Mouse (Mus musculus) liver, adult 2 months (tissue): ENCODE data around the gene Peg10.

Experiments used
- CTCF ChIP-seq: fragments of 200-500 bp; IDR thresholded peaks from 2 replicates; pipeline ENCODE4 v1.5.1; 2011; ENCODE audit warnings: low read depth, low read length, control low read depth
- POLR2A ChIP-seq: fragments of 200-500 bp; IDR thresholded peaks from 2 replicates; pipeline ENCODE4 v1.6.1; 2011; ENCODE audit warnings: low read length, control low read depth; ENCODE audit not compliant: insufficient read depth; ENCODE audit errors: extremely low read depth

- no peak for TF ChIP-seq CTCF
- no peak for TF ChIP-seq POLR2A
These were observed 18.8 kb upstream of the Peg10 start for GRCm38 (mm10) chr6:4728305-4728704.
